Mouse (Mus musculus): Measurements from ENCODE around the gene Atg2a. TPM values are rescaled to one million over a fixed set of nuclear protein-coding genes. Genes with fewer than 3 reads are reported as not detected.
"Not testable (repeated sequence)": the region's sequence is repeated elsewhere in the genome, so short reads cannot be mapped to it uniquely, and the experiment has no call there.

Gene Atg2a
- total RNA-seq, 2 experiments from 2014 or later, result 32.3 to 39.4 TPM

DNA sequence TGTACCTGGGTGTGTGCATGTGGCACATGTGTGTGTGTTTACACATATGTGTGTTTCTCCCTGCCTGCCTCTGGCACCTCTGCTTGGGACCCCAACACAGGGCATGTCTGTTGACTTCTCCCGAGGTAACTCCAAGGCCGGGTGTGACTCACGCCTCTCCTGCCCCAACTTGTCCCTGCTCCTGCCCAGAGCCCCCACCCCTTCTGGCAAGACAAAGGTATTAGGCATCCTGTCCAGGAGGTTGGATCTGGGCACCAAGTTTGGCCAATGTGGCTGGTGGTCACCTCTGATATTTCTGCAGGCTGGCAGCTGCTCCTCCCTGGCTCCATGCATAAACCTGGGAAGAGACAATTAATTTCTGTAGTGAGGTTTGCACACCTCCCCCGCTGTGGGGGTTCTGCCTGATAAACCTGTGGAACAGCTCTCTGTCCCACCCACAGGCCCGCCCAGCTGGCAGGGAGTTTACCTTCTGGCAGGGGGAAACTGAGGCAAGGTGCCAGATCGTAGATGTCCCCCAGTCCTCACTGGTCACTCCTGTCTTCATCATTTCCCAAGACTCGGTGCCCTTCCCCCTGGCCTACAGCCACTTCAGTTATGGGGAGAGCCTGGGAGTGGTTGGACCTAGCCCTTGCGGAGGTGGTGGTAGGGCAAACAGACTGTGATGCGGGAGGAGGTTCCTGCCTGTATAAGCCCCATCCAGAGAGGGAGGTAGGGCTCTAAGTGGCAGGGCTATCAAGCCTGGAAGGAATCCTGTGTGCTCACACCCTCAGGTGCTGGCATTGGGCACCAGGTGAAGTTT lies 66.5 kb downstream of the Atg2a start:
- DNase-seq (ENCODE audit: low spot score in 2 of 2), result no peak
- intact Hi-C loops (cut with DNase I), result no loop called here

DNA sequence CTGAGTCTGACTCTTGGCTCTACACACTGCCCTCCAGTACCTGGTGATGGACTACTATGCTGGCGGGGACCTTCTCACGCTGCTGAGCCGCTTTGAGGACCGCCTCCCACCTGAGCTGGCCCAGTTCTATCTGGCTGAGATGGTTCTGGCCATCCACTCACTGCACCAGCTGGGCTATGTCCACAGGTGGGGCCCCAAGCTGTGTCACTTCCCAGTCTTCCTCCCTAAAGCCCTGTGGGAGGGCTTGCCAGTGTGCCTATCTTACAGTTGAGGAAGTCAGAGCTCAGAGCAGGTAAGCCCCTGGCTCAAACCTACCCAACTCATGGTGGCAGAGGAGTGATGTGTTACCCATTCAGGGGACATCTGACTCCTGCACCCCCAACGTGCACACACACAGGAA lies 68.7 kb downstream of the Atg2a start:
- intact Hi-C loops (cut with DNase I), result no loop called here
- no peak for DNase-seq (ENCODE audit: low spot score in 2 of 2)

DNA sequence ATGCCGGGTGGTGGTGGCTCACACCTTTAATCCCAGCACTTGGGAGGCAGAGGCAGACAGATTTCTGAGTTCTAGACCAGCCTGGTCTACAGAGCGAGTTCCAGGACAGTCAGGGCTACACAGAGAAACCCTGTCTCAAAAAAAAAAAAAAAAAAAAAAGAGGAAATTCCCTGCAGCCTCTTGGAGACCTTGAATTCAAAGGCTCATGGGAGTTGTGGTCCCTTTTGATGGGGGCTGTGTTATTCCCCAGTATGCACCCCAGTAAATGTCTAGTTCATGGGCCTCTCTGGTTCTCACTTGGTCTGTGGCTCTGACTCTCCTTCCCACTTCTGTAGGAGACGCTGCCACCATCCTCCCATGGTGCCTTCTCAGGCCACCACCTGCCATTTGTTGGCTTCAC lies 70.3 kb downstream of the Atg2a start:
- DNase-seq (ENCODE audit: low spot score in 2 of 2); intact Hi-C loops (cut with DNase I): not testable (repeated sequence)

Small RNAs within 50 kb of the gene (microRNA-seq; reads per million reads assigned to microRNA genes)
- gene Mir192 (12.4 reads per million, percentile 32 among the genes with 10 or more reads in this experiment), gene Mir194-2 (23.3 reads per million, percentile 41 among the genes with 10 or more reads in this experiment)

Other genes starting within 250 kb of the Atg2a start
- gene Capn1, start 225.8 kb upstream of the Atg2a start, total RNA-seq (2021), result 10 to 100 TPM; 19.6 to 20.9 TPM
- 10 to 100 TPM; 40.8 to 51.8 TPM for gene Syvn1, start 195.1 kb upstream of the Atg2a start, total RNA-seq (2021)
- 10 to 100 TPM; 40.5 to 45.1 TPM for gene Mrpl49, start 183.9 kb upstream of the Atg2a start, total RNA-seq (2021)
- 100 to 1,000 TPM; 637 to 694 TPM for gene Fau, start 183.8 kb upstream of the Atg2a start, total RNA-seq (2021)
- 10 to 100 TPM; 35.5 to 40.7 TPM for gene Znhit2, start 180.5 kb upstream of the Atg2a start, total RNA-seq (2021)
- gene Tm7sf2, start 173.3 kb upstream of the Atg2a start, total RNA-seq (2021), result 10 to 100 TPM; 28.2 to 29.1 TPM
- 10 to 100 TPM; 83.9 to 87.0 TPM for gene Vps51, start 164.4 kb upstream of the Atg2a start, total RNA-seq (2021)
- not detected for gene Tmem262, start 161.6 kb upstream of the Atg2a start, total RNA-seq (2021)
- gene Gm28374, start 159.4 kb upstream of the Atg2a start, total RNA-seq (2021), result under 1 TPM; 0.72 to 0.84 TPM
- gene Zfpl1, start 156.7 kb upstream of the Atg2a start, total RNA-seq (2021), result 10 to 100 TPM; 36.9 to 41.3 TPM
- gene Cdca5, start 156.7 kb upstream of the Atg2a start, total RNA-seq (2021), result not detected
- gene AC131692.1, start 147.2 kb upstream of the Atg2a start, total RNA-seq (2021), result not detected
- gene Naaladl1, start 135.9 kb upstream of the Atg2a start, total RNA-seq (2021), result under 1 TPM in 1 of 2 experiments, not detected in 1; 0.20 TPM
- gene Sac3d1, start 123.0 kb upstream of the Atg2a start, total RNA-seq (2021), result 10 to 100 TPM; 18.3 to 27.5 TPM
- 10 to 100 TPM; 43.7 to 43.8 TPM for gene Snx15, start 113.4 kb upstream of the Atg2a start, total RNA-seq (2021)
- under 1 TPM; 0.30 to 0.72 TPM for gene Batf2, start 100.7 kb upstream of the Atg2a start, total RNA-seq (2021)
- gene Arl2, start 100.1 kb upstream of the Atg2a start, total RNA-seq (2021), result 10 to 100 TPM; 73.3 to 87.5 TPM
- under 1 TPM in 1 of 2 experiments, not detected in 1; 0.32 TPM for gene Majin, start 57.3 kb upstream of the Atg2a start, total RNA-seq (2021)
- not detected for gene Gpha2, start 15.3 kb upstream of the Atg2a start, total RNA-seq (2021)
- 100 to 1,000 TPM; 160 to 173 TPM for gene Ppp2r5b, start 5.8 kb upstream of the Atg2a start, total RNA-seq (2021)
- gene Ehd1, start 35.1 kb downstream of the Atg2a start, total RNA-seq (2021), result 10 to 100 TPM; 38.2 to 42.2 TPM
- gene Cdc42bpg, start 64.8 kb downstream of the Atg2a start, total RNA-seq (2021), result 1 to 10 TPM; 3.3 to 3.4 TPM
- 10 to 100 TPM; 67.5 to 73.7 TPM for gene Men1, start 93.3 kb downstream of the Atg2a start, total RNA-seq (2021)
- gene Map4k2, start 99.5 kb downstream of the Atg2a start, total RNA-seq (2021), result 100 to 1,000 TPM in 1 of 2 experiments, 10 to 100 TPM in 1; 93.5 to 107 TPM
- 100 to 1,000 TPM; 158 to 227 TPM for gene Sf1, start 122.0 kb downstream of the Atg2a start, total RNA-seq (2021)
- gene Pygm, start 142.7 kb downstream of the Atg2a start, total RNA-seq (2021), result 10 to 100 TPM; 29.2 to 33.3 TPM
- gene Rasgrp2, start 157.7 kb downstream of the Atg2a start, total RNA-seq (2021), result 10 to 100 TPM; 47.5 to 72.6 TPM
- 100 to 1,000 TPM; 635 to 658 TPM for gene Nrxn2, start 177.1 kb downstream of the Atg2a start, total RNA-seq (2021)